16 mouse cellular contexts compared by ENCODE assay signal in the genomic region with DNA sequence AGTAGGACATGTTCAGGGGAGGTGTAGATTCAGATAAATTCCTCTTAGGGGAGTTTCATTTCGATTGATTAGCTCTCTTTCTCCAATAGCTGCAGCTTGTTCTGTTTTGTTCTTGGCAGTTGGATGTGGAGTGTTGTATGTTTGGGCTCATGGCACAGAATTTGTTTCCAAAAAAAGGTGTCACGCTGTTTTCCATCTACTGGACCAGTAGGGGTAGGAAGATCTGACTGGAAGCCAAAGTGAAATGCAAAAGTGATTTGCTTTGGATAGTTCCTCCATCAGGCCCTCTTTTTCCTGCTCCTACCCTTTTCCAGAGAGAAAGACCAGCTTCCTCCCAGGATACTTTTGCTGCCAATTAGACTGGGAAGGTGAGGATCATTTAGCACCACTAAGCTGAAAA. TPM values are rescaled to one million over a fixed set of nuclear protein-coding genes. Genes with fewer than 3 reads are reported as not detected.
DNase-seq lines count a peak whose midpoint lies in the region.
"Had no signal": no experiment of that assay in that cellular context is flagged by ENCODE, and none has a peak within 500 bp of the region (broad histone marks: within the 10 kb centered on the region; RNA-seq: fewer than 3 reads in every experiment).

No protein-coding gene starts in this region.

- intact Hi-C loops in left cerebral cortex, postnatal 4 days (cut with DNase I): no loop called here

- peak; percentile 60 for DNase-seq in cerebellum, adult 11 months
- DNase-seq in cerebellum, adult 18-20 months: peak; percentile 64 to 73
- peak; percentile 68 to 74 for DNase-seq in cerebellum, postnatal 10 days
- peak; percentile 13 for DNase-seq in layer of hippocampus, adult 9-10 months (ENCODE audit: low spot score)
- no peak for DNase-seq in neural tube, embryonic 10.5 days (ENCODE audit: extremely low spot score, low spot score)
- no peak for DNase-seq in left cerebral cortex, postnatal 4 days
- no peak for DNase-seq in right cerebral cortex, postnatal 10 days (ENCODE audit: low spot score in 2 of 2)
- DNase-seq: adrenal gland, postnatal 25 days; B cell, adult 2 months; embryo, embryonic 11 days; gastrocnemius, postnatal 25 days; heart, adult 11 months; kidney, adult 18-20 months; kidney, postnatal 36 days; thymus, postnatal 14 days had no signal

RNA-seq across cellular contexts. Expression of a gene that starts 39.1 kb away (rescaled TPM):
- 10 to 100 TPM; 52.5 to 53.3 TPM for total RNA-seq in left cerebral cortex, postnatal 4 days (2021)
- total RNA-seq: megakaryocyte progenitor cell, adult 5-6 weeks had no signal

Comparison
In these comparisons a context has a peak if more than half of its experiments do, and no peak if none do; other contexts are left out.
1. DNase-seq: peak in cerebellum, adult 11 months (single experiment), cerebellum, adult 18-20 months (2 of 2), cerebellum, postnatal 10 days (2 of 2) and layer of hippocampus, adult 9-10 months (single experiment); none in neural tube, embryonic 10.5 days (single experiment), left cerebral cortex, postnatal 4 days (single experiment) and right cerebral cortex, postnatal 10 days (0 of 2).